Mouse (Mus musculus) layer of hippocampus, adult 18-20 months (tissue): ENCODE data around the gene Ift57. TPM values are rescaled to one million over a fixed set of nuclear protein-coding genes. Genes with fewer than 3 reads are reported as not detected.
A peak's percentile ranks its signal among the peaks of the same experiment; 100 is the strongest.

ENCODE experiments used
- DNase-seq, 2 experiments: peaks; one replicate each; pipeline ENCODE4 v3.0.0; 2022; ENCODE audit warnings: low spot score in 2 of 2
- total RNA-seq, 2 experiments: library from RNA; stranded (reverse); gene quantifications; 2 replicates each; pipeline ENCODE4 v1.2.3; 2021

Ift57 gene
- total RNA-seq, 2 experiments from 2014 or later = 54.5 to 60.6 TPM

DNA sequence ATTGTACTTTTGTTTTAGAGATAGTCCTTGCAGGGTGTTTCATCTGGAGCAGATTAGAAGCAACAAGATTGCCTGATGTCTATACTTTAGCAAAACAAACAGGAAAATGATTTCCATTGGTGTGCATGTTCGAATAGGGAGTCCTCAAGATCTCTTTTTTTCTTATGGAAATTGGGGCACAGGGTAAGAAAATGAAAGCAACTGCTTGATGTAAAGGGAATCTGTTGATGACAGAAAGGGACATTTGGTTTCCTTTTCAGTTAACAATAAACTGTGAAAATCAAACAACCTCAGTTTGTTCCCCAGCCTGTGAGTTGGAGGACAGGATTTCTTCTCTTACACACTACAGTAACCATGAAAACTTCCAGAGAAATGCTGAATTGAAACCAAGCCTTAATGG is 53.9 kb downstream of the Ift57 start:
- no peak for DNase-seq

DNA sequence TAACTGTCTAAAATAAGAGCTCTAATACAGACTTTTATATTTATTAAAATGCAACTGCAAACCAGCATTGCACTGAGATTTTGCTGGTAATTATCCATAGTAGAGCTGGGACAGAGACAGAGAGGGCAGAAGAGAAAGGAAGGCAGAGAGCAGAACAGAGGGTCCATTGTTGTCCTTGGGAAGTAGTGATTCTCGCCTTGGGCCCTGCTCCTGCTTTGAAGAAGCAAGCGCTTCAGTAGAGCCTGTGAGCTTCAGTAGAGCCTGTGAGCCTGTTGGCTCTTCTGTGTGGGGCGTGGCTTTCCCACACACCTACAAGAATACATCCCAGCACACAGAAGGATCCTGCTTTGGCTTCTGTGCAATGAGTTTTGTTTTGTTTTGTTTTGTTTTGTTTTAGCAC is 54.3 kb downstream of the Ift57 start:
- no peak for DNase-seq

DNA sequence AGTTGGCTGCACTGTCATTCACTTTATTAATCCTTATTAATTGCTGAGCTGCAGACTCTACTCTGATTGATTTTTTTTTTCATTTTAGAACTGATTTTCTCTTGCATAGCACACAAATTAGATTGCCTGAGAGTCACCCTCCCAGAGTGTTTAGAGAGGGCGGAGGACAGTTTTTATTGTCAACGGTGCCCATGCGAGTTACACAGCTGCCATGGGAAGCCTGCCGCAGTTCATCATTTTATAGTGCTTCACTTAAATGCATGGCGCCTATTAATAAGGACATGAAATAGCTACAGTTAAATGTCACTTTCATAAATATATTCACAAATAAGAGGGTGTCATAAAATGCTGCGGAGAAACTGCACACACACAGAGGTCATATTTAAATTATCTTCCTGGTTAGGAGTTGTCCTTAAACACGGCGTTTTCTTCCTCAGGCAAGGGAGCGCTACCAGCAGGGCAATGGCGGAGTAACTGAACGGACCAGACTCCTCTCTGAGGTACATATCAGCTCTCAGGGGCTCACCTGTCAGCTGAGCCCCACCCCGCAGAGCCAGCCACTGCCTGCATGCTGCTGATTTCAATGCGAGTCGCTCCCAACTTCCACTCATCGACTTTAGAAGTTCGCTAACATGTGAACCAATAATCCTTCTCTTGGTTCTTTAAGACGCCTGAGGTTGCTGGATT is 61.6 kb downstream of the Ift57 start:
- no peak for DNase-seq

GRCm38 (mm10) chr16:49761981-49762380 is 62.9 kb downstream of the Ift57 start:
- no peak for DNase-seq

GRCm38 (mm10) chr16:49766326-49766725 is 67.3 kb downstream of the Ift57 start:
- DNase-seq = peak in 1 of 2 experiments; percentile 32

DNA sequence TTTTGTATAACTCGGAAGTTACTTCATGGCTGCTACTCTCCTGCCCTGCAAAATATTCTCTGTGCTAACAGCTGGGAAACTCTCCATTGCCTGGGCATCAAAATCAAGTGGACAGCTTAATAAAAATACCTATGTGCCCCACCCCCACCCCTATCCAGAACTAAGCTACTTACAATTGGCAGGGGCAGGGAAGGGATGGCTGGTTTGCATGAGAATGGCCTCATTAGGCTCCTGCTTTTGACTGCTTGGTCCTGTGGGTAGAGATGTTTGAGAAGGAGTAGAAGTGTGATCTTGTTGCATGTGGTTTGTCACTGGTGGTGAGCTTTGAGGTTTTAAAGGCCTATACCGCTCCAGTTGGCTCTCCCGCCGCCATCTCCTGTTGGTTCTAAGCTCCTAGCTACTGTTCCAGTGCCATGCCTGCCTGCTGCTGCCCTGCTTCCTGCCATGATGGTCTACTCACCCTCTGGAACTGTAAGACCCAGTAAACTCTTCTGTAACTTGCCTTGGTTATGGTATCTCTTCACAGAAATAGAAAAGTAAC is 69.5 kb downstream of the Ift57 start:
- DNase-seq = no peak

GRCm38 (mm10) chr16:49769831-49770261 is 70.8 kb downstream of the Ift57 start:
- no peak for DNase-seq

GRCm38 (mm10) chr16:49770320-49771189 is 71.5 kb downstream of the Ift57 start:
- DNase-seq = no peak

- no peak for DNase-seq
These were observed 72.8 kb downstream of the Ift57 start for GRCm38 (mm10) chr16:49771609-49772396.

- DNase-seq = no peak
These were observed 73.5 kb downstream of the Ift57 start for GRCm38 (mm10) chr16:49772576-49772975.

GRCm38 (mm10) chr16:49773068-49773467 is 74.0 kb downstream of the Ift57 start:
- no peak for DNase-seq

GRCm38 (mm10) chr16:49774059-49775001 is 75.3 kb downstream of the Ift57 start:
- DNase-seq = no peak

GRCm38 (mm10) chr16:49775002-49775966 is 76.3 kb downstream of the Ift57 start:
- DNase-seq = no peak

DNA sequence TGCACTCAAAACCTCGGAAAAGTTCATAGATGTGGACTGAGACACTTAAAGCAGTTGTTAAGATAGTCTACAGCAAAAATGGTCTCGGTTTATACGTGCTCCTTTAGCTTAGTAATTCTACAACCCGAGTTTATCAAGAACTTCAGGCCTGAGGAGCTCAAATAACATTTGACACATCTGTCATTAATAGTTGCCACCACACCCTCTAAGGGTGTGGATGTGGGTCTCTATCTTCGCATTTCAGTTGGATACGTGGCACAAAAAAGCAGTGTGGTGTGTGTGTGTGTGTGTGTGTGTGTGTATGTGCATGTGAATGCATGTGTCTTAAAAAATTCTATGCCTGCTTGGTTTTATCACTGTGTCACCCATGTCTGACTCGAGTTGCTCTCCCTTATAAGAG is 77.9 kb downstream of the Ift57 start:
- no peak for DNase-seq

DNA sequence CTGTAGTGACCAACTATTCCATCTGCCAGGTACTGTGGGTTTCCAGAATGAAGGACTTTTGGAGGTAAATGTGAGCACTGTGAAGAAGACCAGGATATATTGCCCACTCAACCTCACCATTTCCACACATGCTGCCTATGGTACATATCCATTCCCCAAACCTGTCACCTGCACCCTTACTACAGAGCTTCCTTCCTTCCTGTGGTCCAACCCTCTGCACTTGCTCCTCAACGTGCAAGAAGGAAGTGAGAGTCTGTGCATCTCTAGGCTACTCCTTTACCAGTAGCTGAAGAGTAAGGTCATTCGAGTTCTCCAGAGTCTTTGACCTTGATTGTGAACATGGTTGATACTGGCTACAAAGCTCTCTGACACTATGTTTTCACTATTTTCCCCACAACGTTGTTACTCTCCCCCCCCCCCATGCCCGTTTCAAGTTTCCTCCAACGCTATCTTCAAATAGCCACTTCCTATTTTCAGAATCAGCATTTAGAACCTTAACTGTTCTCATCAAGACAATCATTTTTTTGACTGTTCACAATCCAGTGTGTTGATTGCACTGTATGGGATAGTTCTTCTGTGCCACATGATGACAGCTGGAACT is 82.6 kb downstream of the Ift57 start:
- DNase-seq = no peak

DNA sequence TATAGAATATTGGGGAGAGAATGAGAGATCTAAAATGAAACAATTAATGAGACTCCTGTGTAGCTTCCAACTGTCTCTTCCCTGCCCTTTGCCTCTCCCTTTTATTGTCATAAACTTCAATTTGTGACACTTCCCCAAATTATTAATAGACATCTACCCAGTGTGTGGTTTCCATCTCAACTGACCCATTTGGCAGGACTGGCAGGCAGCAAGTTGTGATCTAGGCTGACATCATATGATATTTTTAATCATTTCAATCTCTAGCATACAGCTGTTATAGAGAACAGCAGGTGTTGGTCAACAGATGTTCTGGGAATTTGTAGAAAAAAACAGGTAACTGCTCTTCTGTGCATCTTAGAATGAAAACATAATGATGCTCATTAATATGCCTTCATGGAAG is 84.3 kb downstream of the Ift57 start:
- no peak for DNase-seq

DNA sequence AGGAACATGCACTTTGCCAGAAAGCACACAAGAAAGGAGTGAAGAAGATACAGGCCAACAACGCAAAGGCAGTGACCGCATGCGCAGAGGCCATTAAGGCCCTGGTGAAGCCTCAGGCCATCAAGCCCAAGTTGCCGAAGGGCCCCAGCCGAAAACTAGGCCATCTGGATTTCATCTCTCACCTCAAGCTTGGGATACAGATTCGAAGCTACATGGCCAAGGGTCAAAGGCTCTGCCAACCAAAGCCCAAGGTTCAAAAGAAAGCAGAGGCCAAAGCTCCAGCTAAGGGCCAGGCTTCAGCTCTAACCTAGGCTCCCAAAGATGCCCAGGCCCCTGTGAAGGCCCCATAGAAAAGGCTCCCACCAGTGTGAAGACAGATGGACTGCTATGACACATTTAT is 87.1 kb downstream of the Ift57 start:
- no peak for DNase-seq

- no peak for DNase-seq
These were observed 88.7 kb downstream of the Ift57 start for GRCm38 (mm10) chr16:49787714-49788113.
